Mouse (Mus musculus) gastrocnemius, postnatal 25 days (tissue): ENCODE results near the gene Cpa4. TPM values are rescaled to one million over a fixed set of nuclear protein-coding genes. Genes with fewer than 3 reads are reported as not detected.
A peak's percentile ranks its signal among the peaks of the same experiment; 100 is the strongest.

Experiments used
- DNase-seq: peaks from one replicate; pipeline ENCODE4 v3.0.0; 2022
- total RNA-seq, 2 experiments: library from RNA; stranded (reverse); gene quantifications; 1 replicate in 1 of 2; 2 replicates in 1 of 2; pipeline ENCODE4 v1.2.3; 2021

The Cpa4 gene
- total RNA-seq, 2 experiments from 2014 or later: not detected

DNA sequence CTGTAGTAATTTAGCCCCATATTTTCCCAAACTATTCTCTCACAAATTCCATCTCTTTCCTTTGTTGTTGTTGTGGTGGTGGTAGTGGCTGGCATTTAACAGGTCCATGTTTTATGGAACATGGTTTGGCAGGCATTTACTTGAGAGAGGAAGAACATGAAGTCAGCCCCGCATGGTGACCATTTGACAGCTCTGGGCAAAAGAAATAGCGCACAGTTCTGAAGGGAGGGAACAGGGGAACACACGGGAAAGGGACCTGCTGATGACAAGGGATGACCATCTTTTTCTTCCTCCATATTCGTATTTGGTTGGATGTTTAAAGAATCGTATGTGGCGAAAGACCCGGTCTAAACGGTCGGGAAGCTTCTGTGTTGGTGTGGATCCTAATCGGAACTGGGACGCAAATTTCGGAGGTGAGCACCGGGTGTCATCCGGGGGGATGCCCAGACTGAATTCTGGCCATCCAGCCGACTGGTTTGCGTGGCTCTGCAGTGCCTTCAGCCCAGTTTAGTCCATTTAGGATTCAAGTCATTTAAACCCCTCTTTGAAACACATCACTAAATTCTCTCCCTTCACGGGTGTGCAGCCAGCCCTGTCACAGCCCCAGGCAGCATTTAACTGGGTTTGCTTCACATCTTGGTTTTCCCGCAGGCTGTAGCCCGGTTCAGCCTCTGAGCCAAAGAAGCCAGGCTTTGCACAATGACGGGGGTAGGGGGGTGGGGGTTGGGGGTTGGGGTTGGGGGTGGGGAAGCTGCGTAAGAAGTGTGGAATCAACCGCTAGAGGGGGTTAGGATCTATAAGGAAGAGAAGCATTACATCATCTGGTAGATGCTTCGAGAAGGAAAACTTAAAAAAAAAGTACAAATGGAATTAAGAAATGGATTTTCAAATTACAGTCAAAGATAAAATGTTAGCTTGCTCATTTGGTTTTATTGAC is 16.3 kb upstream of the Cpa4 start:
- DNase-seq: no peak

DNA sequence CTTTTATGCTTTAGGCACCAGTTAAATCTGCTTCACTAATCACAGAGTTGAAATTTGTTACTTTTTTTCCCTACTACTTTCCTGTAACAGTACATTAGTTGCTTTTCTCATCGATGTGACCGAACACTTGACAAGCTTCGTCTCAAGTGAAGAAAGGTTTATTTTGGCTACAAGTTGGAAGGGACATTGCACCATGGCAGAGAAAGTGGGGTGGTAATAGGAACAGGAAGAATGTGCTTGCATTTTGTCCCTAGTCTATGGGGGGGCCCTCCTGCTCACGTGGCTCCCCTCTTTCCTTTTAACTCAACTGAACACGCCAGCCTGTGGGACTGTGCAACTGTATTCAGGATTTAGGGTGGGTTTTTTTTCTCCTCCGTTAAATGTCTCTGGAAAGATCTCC is 15.5 kb upstream of the Cpa4 start:
- no peak for DNase-seq

DNA sequence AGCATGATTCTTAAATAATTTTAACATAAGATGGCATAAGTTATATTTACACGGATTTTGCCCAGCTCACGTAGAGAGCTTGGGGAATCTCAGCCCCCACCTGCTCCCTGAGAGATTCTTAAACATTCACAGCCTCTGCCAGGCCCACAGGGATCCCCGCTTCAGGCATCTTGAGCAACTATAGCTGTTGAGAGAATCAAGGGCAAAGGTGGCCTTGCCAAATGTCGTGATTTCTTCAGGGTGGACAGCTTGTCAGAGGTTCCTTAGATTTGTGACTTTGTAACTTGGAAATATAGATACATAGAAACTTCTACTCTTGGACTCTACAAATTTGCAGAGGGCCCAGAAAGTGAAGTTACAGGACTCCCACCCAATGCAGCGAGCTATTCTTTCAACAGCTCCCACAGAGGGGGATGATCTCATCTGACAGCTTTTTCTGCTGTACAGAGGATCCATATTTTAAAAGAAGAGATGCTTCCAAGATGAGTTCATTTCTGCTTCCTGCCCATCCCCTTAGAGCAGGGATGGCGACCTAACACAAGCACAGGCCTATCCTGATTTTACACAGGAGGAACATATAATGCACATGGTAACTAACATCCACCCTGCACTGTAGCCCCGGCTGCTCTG is 14.7 kb upstream of the Cpa4 start:
- no peak for DNase-seq

DNA sequence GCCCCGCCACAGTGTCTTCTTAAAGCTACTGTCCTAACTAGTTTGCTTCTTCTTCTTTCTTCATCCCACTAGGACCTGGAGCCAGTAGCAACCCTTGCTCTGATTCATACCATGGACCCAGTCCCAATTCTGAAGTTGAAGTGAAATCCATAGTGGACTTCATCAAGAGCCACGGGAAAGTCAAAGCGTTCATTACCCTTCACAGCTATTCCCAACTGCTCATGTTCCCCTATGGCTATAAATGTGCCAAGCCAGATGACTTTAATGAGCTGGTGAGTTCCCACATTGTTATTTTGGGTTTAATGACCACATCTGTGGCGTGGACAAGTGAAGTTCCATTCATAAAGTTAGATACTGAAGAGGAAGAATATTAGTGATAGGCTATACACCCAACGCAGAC is 14.1 kb upstream of the Cpa4 start:
- DNase-seq: no peak

GRCm38 (mm10) chr6:30554621-30555170 is 13.5 kb upstream of the Cpa4 start:
- DNase-seq: no peak

DNA sequence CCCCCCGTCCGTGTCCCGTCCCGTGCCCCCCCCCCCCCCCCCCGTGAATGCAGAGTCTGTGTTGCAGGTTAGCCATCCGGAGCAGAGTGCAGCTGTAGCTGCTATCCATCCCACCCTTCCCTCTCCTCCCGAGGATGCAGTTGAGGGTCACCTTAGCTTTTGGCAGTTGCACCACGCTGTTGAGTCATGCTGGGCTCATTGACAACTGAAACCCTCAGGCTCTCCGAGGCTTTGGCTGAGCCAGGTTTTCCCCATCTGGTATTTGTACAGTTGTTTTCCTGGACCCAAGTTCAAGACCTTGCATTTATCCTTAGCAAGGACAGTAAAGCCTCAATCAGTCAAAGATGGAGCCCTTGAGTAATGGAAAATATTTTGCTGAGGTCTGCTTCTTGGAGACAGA is 12.1 kb upstream of the Cpa4 start:
- peak; percentile 58 for DNase-seq

- DNase-seq: no peak
These were observed 8.4 kb upstream of the Cpa4 start for GRCm38 (mm10) chr6:30559726-30560125.

GRCm38 (mm10) chr6:30562132-30562531 is 6.0 kb upstream of the Cpa4 start:
- DNase-seq: no peak

DNA sequence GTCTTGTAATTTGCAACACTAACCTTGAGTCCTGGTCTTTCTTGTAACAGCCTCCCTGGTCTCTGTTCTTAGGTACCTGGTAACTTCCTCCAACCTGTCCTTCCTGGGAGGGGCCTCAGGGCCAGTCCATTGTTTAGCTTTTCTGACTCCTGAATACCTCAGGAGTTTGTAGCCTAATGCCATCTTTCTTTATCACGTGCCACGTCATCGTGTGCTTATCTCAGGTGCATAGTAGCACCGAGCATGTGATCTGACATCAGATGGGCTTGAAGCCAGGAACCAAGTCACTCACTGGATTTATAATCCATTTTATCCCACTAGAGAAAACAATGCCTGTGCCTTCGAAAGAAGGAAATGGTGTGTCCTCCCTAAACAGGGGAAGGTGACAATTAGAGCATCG is 4.6 kb upstream of the Cpa4 start:
- DNase-seq: no peak

GRCm38 (mm10) chr6:30564051-30564450 is 4.1 kb upstream of the Cpa4 start:
- DNase-seq: no peak

DNA sequence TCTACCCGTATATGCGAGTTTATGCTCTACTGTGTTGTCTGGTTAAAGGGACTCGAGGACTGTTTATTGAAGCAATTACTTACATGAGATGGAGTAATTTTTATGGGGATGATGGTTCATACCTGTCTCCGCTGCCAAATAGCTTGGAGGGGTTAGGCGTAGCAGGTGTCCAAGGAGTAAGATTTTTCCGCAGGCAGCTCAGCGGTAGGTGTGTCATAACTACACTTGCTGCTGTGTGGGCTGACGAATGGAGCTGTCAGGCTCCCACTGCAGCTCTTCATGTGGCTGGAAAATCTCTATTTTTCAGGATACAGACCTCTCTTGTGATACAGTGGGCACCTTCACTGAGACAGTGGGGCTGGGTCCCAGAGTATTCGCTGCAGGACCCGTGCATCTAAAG is 1.2 kb downstream of the Cpa4 start:
- no peak for DNase-seq

DNA sequence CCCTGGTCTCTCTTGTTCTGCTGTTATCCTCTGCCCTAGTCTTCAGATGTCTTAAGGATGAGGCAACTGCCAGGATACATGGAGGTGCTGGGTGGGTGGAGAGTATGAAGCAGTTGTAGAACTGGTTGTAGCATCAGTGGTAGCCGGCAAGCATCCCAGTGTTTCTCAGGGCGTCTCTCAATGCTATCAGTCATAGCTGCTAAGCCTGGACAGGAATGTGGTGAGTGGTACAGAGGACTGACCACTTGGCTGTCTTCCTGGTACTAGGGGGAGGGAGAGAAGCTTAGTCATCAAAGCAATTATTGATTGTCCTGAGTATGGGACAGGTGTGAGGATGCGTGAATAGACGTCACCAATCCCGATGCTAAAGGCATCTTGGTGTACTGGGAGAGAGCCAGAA is 1.8 kb downstream of the Cpa4 start:
- no peak for DNase-seq

GRCm38 (mm10) chr6:30572456-30573311 is 4.5 kb downstream of the Cpa4 start:
- peak; percentile 19 for DNase-seq

GRCm38 (mm10) chr6:30573380-30573779 is 5.2 kb downstream of the Cpa4 start:
- no peak for DNase-seq

DNA sequence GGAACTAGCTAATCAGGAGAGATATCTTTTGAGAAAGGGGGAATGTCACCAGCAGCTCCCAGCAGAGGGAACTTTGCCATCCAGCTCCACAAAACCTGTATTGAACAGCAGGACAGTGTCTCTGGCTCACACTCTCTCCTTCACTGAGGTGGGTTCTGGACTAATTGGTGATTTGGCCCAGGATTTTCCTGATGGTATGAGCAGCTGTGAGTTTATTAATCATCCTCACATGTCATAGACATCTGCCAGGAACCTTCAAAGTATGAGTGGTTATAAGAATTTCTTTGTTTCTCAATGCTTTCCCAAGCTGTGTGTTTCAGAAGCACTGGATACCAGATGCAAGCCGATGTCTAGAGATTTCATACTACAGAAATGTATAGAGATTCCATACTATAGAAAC is 6.8 kb downstream of the Cpa4 start:
- DNase-seq: no peak

DNA sequence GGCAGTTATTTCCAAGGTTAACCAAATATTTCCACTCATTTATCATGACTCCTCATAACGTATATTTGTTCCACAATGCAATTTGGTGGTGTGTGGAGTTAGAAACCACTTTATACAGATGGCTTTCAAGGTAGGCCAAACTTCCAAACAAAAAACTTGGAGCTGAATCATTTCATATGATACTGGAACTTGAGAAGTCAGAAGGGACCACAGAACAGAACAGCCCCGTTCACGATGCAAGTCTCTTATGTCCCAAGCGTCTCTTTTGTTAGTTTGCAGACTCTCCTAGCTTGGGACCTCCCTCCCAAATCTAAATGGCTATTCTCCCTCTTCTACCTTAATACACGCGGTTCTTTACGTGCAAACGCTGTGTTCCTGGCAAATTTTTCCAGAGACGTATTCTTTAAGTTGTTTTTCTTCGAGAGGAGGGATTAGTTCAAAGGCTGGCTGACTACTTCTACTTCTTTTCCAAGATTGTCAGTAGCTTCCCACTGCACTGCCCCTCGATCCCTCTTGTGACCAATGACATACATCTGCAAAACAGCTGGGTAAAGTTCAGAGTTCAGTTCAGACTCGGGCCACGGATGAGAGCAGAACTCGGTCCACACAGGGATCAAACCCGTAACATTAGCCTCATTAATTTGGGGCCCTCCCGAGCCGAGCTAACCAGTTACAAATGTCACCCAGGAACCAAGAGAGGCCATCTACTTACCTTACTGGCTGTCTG is 8.5 kb downstream of the Cpa4 start:
- no peak for DNase-seq

GRCm38 (mm10) chr6:30579961-30580840 is 12.0 kb downstream of the Cpa4 start:
- no peak for DNase-seq

- DNase-seq: no peak
These were observed 12.6 kb downstream of the Cpa4 start for GRCm38 (mm10) chr6:30580841-30581176.

GRCm38 (mm10) chr6:30586886-30587442 is 18.8 kb downstream of the Cpa4 start:
- DNase-seq: no peak

- no peak for DNase-seq
These were observed 21.6 kb downstream of the Cpa4 start for GRCm38 (mm10) chr6:30589819-30590218.
